10 mouse cellular contexts compared by ENCODE assay signal in genomic region chr16:13440468-13440867, GRCm38 (mm10).
A peak's percentile ranks its signal among the peaks of the same experiment; 100 is the strongest.
DNase-seq lines count a peak whose midpoint lies in the region; ATAC-seq and TF ChIP-seq lines count a peak whose summit lies in the region.
"Had no signal": no experiment of that assay in that cellular context is flagged by ENCODE, and none has a peak within 500 bp of the region (broad histone marks: within the 10 kb centered on the region; RNA-seq: fewer than 3 reads in every experiment).

No protein-coding gene starts in this region.

- no peaks in the 10 kb centered on the region for H3K36me3 ChIP-seq in kidney, adult 2 months (ENCODE audit: control insufficient read depth, insufficient read depth, low read length)
- H3K36me3 ChIP-seq in kidney, embryonic 15.5 days, result no peaks in the 10 kb centered on the region
- H3K36me3 ChIP-seq in ES-Bruce4 (ENCODE audit: control insufficient read depth, insufficient read depth, low read length, poor library complexity, severe bottlenecking), result no peaks in the 10 kb centered on the region
- H3K36me3 ChIP-seq: lung, embryonic 15.5 days had no signal

- no peak for TF ChIP-seq POLR2A in kidney, adult 2 months (IDR thresholded peaks at IDR 0.05; ENCODE audit: low read depth, low read length)
- TF ChIP-seq POLR2A in ES-Bruce4 (IDR thresholded peaks at IDR 0.05; ENCODE audit: insufficient read depth, low read length), result no peak
- TF ChIP-seq POLR2A in bone marrow, adult 2 months (IDR thresholded peaks at IDR 0.05; ENCODE audit: borderline replicate concordance, control insufficient read depth, low read depth, low read length), result no peak

- H3K4me3 ChIP-seq in kidney, adult 2 months (ENCODE audit: insufficient read depth, low read depth, low read length), result no peak overlapping the region
- no peak overlapping the region for H3K4me3 ChIP-seq in kidney, embryonic 15.5 days (replicated peaks)
- no peak overlapping the region for H3K4me3 ChIP-seq in ES-Bruce4 (ENCODE audit: low read depth, low read length)
- no peak overlapping the region for H3K4me3 ChIP-seq in bone marrow, adult 2 months (replicated peaks; ENCODE audit: control insufficient read depth, low read depth, low read length)
- H3K4me3 ChIP-seq: erythroblast, embryonic 14.5 days; lung, embryonic 15.5 days had no signal

- TF ChIP-seq CTCF in kidney, adult 2 months (conservative IDR thresholded peaks at IDR 0.05; ENCODE audit: insufficient read depth, insufficient read length, low read depth, low read length), result peak; percentile 90
- peak; percentile 96 for TF ChIP-seq CTCF in ES-Bruce4 (IDR thresholded peaks at IDR 0.05; ENCODE audit: low read depth, low read length)
- TF ChIP-seq CTCF in bone marrow, adult 2 months (IDR thresholded peaks at IDR 0.05; ENCODE audit: control insufficient read depth, insufficient read depth, low read length), result peak; percentile 77

- intact Hi-C loops in heart, postnatal 14 days (cut with DNase I), result loop anchor here (10.0 kb wide), 1 partner anchor 294 kb away; the partner anchor contains the start of gene Pla2g10

- no peak overlapping the region for H3K4me2 ChIP-seq in kidney, embryonic 15.5 days
- H3K4me2 ChIP-seq: lung, embryonic 15.5 days had no signal

- H3K9me3 ChIP-seq in kidney, embryonic 15.5 days (replicated peaks), result no peaks in the 10 kb centered on the region
- H3K9me3 ChIP-seq in ES-Bruce4 (replicated peaks; ENCODE audit: control insufficient read depth, insufficient read depth, low read length, poor library complexity, severe bottlenecking), result no peaks in the 10 kb centered on the region
- H3K9me3 ChIP-seq: lung, embryonic 15.5 days had no signal

- no peak for ATAC-seq in kidney, embryonic 15.5 days (replicated peaks; ENCODE audit: low FRiP score)
- ATAC-seq in megakaryocyte, adult 5-6 weeks (ENCODE audit: poor library complexity, severe bottlenecking), result peak; percentile 61

- H3K27me3 ChIP-seq in kidney, adult 2 months (replicated peaks; ENCODE audit: control insufficient read depth, insufficient read depth, low read length), result no peaks in the 10 kb centered on the region
- H3K27me3 ChIP-seq in kidney, embryonic 15.5 days, result no peaks in the 10 kb centered on the region
- no peaks in the 10 kb centered on the region for H3K27me3 ChIP-seq in ES-Bruce4 (ENCODE audit: control insufficient read depth, insufficient read depth, low read length, poor library complexity, severe bottlenecking)
- H3K27me3 ChIP-seq: lung, embryonic 15.5 days had no signal

- no peak overlapping the region for H3K27ac ChIP-seq in kidney, adult 2 months (ENCODE audit: insufficient read depth, low read depth, low read length)
- no peak overlapping the region for H3K27ac ChIP-seq in kidney, embryonic 15.5 days
- H3K27ac ChIP-seq in ES-Bruce4 (ENCODE audit: insufficient read depth, low read length), result no peak overlapping the region
- H3K27ac ChIP-seq in bone marrow, adult 2 months (ENCODE audit: control insufficient read depth, insufficient read depth, low read depth, low read length, poor library complexity), result no peak overlapping the region
- H3K27ac ChIP-seq: lung, embryonic 15.5 days had no signal

- peak; percentile 54 for DNase-seq in kidney, adult 2 months
- peak; percentile 60 to 70 for DNase-seq in heart, postnatal 14 days
- peak; percentile 85 for DNase-seq in thymus, postnatal 4 days
- no peak for DNase-seq in frontal cortex, postnatal 36 days (ENCODE audit: low spot score in 2 of 2)

- 50% methylated on average over 6 of the region's 6 CpGs for WGBS in kidney, adult 2 months
- 44% methylated on average over 6 of the region's 6 CpGs for WGBS in kidney, embryonic 15.5 days
- whole genome bisulfite sequencing in bone marrow, adult 2 months, result 53% methylated on average over 6 of the region's 6 CpGs

- no peak for TF ChIP-seq EP300 in ES-Bruce4 (IDR thresholded peaks at IDR 0.05; ENCODE audit: insufficient read depth, low read depth, low read length)

- H3K4me1 ChIP-seq in kidney, adult 2 months (ENCODE audit: control insufficient read depth, insufficient read depth, low read length), result no peaks in the 10 kb centered on the region
- H3K4me1 ChIP-seq in kidney, embryonic 15.5 days, result peaks cover 7% of the 10 kb centered on the region; the same call in 1 of the 2 replicates
- no peaks in the 10 kb centered on the region for H3K4me1 ChIP-seq in ES-Bruce4 (ENCODE audit: control insufficient read depth, insufficient read depth, low read length)
- H3K4me1 ChIP-seq in bone marrow, adult 2 months (ENCODE audit: control insufficient read depth, insufficient read depth, low read length), result no peaks in the 10 kb centered on the region

- H3K9ac ChIP-seq in kidney, embryonic 15.5 days, result no peak overlapping the region
- H3K9ac ChIP-seq in ES-Bruce4 (ENCODE audit: low read depth, poor library complexity, severe bottlenecking), result no peak overlapping the region
- H3K9ac ChIP-seq: lung, embryonic 15.5 days had no signal

Comparison
In these comparisons a context has a peak if more than half of its experiments do, and no peak if none do; other contexts are left out.
1. DNase-seq: peak in kidney, adult 2 months (single experiment), heart, postnatal 14 days (2 of 2) and thymus, postnatal 4 days (single experiment); none in frontal cortex, postnatal 36 days (0 of 2).
2. Peak in every context shown above with its lines, with median percentiles within 50 percentile points of each other: CTCF ChIP-seq.